Mouse (Mus musculus): Measurements from ENCODE around the gene Plxna4.

The Plxna4 gene

GRCm38 (mm10) chr6:32177905-32178304 lies 410.1 kb downstream of the Plxna4 start:
- in situ Hi-C loops (cut with MboI, MseI): no loop called here

DNA sequence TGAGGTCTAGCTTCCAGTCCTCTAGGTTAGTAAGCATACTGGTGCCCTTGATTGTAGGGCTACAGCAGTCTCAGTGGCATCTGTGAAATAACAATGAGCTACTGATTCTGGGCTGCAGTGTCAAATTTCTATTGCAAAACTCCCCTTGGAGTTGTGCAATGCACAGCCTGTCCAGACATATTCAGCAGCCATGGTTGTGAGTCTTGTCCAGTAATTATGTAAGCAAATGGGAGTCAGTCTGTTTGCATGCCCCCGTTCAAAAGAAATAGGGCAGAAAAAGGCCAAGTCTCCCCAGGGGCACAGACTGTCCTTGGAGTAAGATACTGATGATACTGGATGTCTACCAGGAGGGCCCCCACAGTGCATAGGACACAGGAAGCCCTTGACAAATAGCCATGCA lies 420.3 kb downstream of the Plxna4 start:
- in situ Hi-C loops (cut with MboI, MseI): no loop called here

DNA sequence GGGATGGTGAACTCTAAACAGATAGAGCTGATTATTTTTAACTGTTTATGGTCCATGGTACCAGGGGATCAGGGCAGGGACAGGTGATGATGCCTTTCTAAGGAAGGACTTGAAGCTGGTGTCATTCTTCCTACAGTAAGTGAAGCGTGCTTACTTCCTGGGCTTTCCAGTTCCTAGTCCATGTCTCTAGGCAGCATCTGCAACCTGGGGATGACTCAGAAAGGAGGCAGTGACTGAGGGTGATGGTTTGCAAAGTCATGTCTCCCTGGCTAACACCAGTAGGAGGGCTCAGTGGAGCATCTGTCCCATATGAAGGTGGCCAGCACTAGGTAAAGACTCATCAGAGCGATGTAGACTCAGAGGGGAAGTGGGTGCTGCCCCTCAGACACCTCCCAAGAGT lies 427.6 kb downstream of the Plxna4 start:
- in situ Hi-C loops (cut with MboI, MseI): no loop called here

- in situ Hi-C loops (cut with MboI, MseI): no loop called here
Observed at GRCm38 (mm10) chr6:32159931-32160330, 428.1 kb downstream of the Plxna4 start.

- in situ Hi-C loops (cut with MboI, MseI): no loop called here
Observed at GRCm38 (mm10) chr6:32158347-32158746, 429.6 kb downstream of the Plxna4 start.

- in situ Hi-C loops (cut with MboI, MseI): no loop called here
Observed at GRCm38 (mm10) chr6:32153170-32153569, 434.8 kb downstream of the Plxna4 start.

DNA sequence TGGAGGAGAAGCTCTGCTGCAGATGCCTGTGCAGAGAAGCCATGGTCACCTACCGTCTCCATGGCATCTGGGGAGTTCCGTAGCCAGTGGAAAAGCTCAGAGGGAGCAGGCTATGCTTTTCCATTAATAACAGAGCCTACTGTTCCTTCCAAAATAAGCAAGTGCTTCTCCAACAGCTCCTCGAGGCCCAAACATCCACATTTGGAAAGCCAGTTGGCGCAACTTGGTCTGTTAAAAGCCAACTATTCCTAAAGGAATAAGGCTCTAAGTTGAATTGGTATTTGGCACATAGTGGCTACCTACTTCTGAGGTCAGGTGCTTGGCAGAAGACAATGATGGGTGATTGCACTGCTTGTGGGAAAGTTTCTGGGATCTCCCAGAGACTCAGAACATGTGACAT lies 437.2 kb downstream of the Plxna4 start:
- in situ Hi-C loops (cut with MboI, MseI): no loop called here

GRCm38 (mm10) chr6:32144771-32145170 lies 443.2 kb downstream of the Plxna4 start:
- in situ Hi-C loops (cut with MboI, MseI): no loop called here

DNA sequence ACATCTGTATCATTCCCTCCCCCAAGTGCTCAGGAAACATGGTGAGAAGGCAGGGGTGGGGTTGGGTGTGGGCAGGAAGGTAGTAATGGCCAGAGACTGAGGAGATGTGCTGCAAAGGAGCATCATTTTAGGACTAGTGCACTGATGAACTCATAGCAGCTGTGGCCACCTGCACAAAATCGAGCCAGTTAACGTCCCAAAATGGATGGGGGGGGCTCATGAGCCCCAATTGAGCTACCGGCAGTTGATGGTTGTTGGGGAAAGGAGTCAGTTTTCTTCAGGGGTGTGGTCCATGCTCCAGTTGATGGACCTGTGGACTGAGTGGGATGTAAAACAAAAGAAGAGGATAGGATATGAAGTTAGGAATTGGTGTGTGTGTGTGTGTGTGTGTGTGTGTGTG lies 448.5 kb downstream of the Plxna4 start:
- in situ Hi-C loops (cut with MboI, MseI): no loop called here

- in situ Hi-C loops (cut with MboI, MseI): no loop called here
Observed at GRCm38 (mm10) chr6:32126914-32127313, 461.1 kb downstream of the Plxna4 start.

GRCm38 (mm10) chr6:32122584-32123265 lies 465.3 kb downstream of the Plxna4 start:
- in situ Hi-C loops (cut with MboI, MseI): no loop called here

DNA sequence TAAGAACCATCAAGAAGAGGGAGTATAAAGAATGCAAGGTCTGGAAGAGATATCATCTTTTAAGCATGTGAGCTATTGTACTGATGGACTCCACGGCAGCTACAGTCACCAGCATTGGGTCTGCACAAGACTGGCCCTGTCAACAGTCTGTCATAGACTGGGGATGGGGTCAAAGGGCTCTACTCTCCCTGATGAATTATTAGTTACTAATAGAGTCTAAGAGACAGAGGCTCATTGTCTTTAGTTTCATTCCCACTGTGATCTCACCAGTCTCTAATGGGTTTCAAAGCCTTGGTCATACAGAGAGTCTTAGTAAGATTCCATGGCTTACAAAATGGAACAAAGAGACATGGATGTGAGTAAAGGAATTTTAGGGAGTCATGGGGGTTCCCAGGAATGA lies 467.1 kb downstream of the Plxna4 start:
- in situ Hi-C loops (cut with MboI, MseI): no loop called here

DNA sequence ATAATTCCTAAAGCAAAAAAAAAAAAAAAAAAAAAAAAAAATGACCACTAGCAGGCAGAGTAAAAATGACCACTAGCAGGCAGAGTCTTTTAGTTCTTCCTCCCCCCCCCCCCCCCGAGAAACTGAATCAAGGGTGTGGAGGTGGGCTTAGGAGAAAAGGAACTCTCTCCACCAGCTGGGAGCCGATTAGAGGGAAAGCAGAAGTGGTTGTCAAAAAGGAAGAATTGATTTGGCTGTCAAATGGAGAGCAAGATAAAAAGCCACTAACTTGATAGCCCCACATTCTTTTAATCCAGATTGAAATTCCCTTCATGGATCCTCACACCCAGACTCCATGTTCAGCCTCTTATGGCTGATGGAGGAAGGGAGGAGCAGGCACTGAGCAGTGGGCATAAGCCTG lies 478.8 kb downstream of the Plxna4 start:
- in situ Hi-C loops (cut with MboI, MseI): no loop called here

DNA sequence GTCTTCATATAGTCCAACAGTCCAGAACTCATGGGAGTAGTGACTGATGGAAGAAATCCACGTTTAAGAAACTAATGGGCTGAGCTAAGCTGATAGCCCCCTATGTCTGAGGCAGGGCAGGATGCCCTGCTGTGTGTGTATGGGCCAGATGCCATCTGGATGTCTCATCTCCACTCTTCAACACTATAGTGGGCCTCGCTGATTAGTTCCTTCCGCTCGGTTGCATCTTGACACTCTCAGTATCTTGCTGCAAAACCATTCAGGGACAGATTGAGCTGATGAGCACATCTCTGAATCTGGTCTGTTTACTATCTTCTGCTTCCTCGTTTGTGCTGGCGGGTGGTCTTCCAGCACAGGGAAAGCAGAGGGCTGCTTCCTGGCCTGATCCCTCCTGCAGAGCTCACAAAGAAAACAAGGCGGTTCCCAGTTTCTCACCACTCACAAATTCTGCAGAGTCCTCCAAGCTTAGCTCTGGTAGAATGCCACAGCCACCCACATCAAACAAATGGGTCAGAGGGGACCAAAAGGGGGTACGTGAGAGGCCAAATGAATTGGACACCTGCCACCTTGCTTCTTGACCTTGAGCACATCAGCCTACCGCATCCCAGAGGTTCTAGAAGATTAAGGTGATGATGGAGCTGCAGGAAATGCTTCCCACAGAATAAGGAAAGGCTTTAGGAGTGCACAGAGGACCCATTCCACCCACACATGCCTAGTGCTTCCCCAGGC lies 482.3 kb downstream of the Plxna4 start:
- in situ Hi-C loops (cut with MboI, MseI): no loop called here

All from T-helper 2 cell (primary cell).